13 mouse cellular contexts compared by ENCODE assay signal in the genomic region with DNA sequence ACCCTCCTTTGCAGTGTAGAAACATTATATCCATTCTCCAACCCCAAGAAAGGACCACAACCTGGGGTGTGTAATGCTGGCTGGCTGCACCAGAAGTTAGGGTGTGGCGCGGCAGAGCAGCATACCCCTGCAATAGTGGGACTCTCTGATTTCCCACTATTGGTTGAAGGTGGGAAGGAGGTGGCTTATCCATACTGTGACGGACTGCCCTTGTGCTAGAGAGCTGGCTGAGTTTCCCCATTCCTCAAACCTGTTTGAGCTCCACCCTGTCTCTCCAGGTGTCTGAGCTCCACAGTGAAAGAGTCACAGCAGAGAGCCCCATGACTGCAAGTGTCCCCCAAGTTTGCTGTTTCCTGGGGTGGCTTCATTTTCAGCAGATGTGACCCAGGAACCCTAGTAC.
"Had no signal": no experiment of that assay in that cellular context is flagged by ENCODE, and none has a peak within 500 bp of the region (broad histone marks: within the 10 kb centered on the region; RNA-seq: fewer than 3 reads in every experiment).

No protein-coding gene starts in this region.

- H3K4me3 ChIP-seq: limb, embryonic 13.5 days; liver, embryonic 13.5 days had no signal

- H3K9ac ChIP-seq: limb, embryonic 13.5 days; liver, embryonic 13.5 days; lung, embryonic 14.5 days had no signal

- H3K4me2 ChIP-seq: limb, embryonic 13.5 days; liver, embryonic 13.5 days; lung, embryonic 14.5 days; midbrain, embryonic 11.5 days had no signal

- H3K36me3 ChIP-seq: limb, embryonic 13.5 days; liver, embryonic 13.5 days had no signal

- DNase-seq: kidney, adult 11 months; kidney, adult 9 months; kidney, postnatal 14 days; kidney, postnatal 4 days; left cerebral cortex, postnatal 4 days; liver, embryonic 13.5 days; lung, embryonic 14.5 days; lung, postnatal 36 days; midbrain, embryonic 14.5 days; thymus, adult 18-20 months; thymus, postnatal 36 days had no signal

- H3K27me3 ChIP-seq: limb, embryonic 13.5 days; liver, embryonic 13.5 days had no signal

- H3K9me3 ChIP-seq: limb, embryonic 13.5 days had no signal

- H3K27ac ChIP-seq: liver, embryonic 13.5 days had no signal
